Comparison of ENCODE assay signal across 8 mouse cellular contexts in the genomic region with DNA sequence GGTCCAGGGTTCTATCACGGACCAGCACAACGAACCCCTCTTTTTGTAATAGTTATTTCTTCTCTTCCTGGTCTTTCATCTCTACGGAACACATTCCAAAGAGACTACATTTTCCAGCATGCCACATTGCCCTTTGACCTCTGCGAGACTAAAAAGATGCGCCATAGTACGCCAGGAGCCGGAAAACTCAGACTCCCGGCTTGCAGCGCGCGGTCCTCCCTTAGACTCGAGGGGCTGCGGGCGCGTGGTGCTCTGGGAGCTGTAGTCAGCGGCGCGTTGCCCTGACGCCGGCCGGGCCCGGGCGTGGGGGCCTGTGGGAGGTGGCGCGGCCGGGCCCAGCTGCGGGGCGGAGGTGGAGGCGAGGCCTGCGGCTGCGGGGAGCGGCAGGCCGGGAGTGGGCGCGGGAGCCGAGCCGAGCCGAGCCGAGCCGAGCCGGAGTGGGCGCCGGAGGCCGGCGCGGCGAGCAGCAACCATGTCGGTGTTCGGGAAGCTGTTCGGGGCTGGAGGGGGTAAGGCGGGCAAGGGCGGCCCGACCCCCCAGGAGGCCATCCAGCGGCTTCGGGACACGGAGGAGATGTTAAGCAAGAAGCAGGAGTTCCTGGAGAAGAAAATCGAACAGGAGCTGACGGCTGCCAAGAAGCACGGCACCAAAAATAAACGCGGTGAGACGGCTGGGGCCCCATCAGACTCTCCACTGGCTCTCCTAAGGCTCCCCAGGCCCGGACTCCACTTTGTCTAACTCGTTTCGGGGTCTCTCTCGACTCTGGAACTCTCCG. TPM values are rescaled to one million over a fixed set of nuclear protein-coding genes. Genes with fewer than 3 reads are reported as not detected.
DNase-seq lines count a peak whose midpoint lies in the region; ATAC-seq lines count a peak whose summit lies in the region.

No protein-coding gene starts in this region.

- under 1% methylated on average over 58 of the region's 67 CpGs for WGBS in lung, embryonic 16.5 days

- DNase-seq in MEL-GATA-1-ER (ENCODE audit: extremely low read depth, low read depth), result peak; percentile 97
- peak; percentile 95 for DNase-seq in cerebellum, adult 8-10 months
- peak; percentile 97 for DNase-seq in forelimb bud, embryonic 11.5 days (ENCODE audit: low read depth, low spot score)
- peak; percentile 98 for DNase-seq in layer of hippocampus, adult 9-10 months (ENCODE audit: low spot score)
- peak; percentile 83 for DNase-seq in ovary, postnatal 10 days (ENCODE audit: low spot score)
- DNase-seq in thymus, postnatal 10 days (ENCODE audit: low spot score in 2 of 2), result peak; percentile 94 to 97

- ATAC-seq in hematopoietic stem cell, adult 5-6 weeks (replicated peaks in 1 of 2; ENCODE audit: insufficient read depth in 1 of 2, low FRiP score in 2 of 2, low TSS enrichment in 1 of 2, low read depth in 1 of 2, poor library complexity in 2 of 2, severe bottlenecking in 2 of 2), result peak; percentile 86 to 91
- ATAC-seq in lung, embryonic 16.5 days (ENCODE audit: low read depth), result peak; percentile 99

- no peaks in the 10 kb centered on the region for H3K9me3 ChIP-seq in lung, embryonic 16.5 days (ENCODE audit: control insufficient read depth, low read length)

- peak overlapping the region; percentile 82 for H3K4me2 ChIP-seq in lung, embryonic 16.5 days (ENCODE audit: low read depth, low read length)

- no peaks in the 10 kb centered on the region for H3K27me3 ChIP-seq in lung, embryonic 16.5 days (ENCODE audit: control insufficient read depth, insufficient read depth, low read depth, low read length)

- H3K27ac ChIP-seq in lung, embryonic 16.5 days (ENCODE audit: low read length), result peak overlapping the region; percentile 91

- peaks cover 18% of the 10 kb centered on the region for H3K4me1 ChIP-seq in lung, embryonic 16.5 days (replicated peaks; ENCODE audit: control insufficient read depth, insufficient read depth, low read length)

- H3K9ac ChIP-seq in lung, embryonic 16.5 days (ENCODE audit: low read length), result peak overlapping the region; percentile 98

- peak overlapping the region; percentile 87 for H3K4me3 ChIP-seq in lung, embryonic 16.5 days (ENCODE audit: low read length)

- peaks cover 6% of the 10 kb centered on the region; the same call in 1 of the 2 replicates for H3K36me3 ChIP-seq in lung, embryonic 16.5 days (ENCODE audit: control insufficient read depth, insufficient read depth, low read length)

RNA-seq across cellular contexts. Expression of a gene that starts 5.4 kb away (rescaled TPM):
- 98.4 and 114 TPM in 2 replicates for total RNA-seq in hematopoietic stem cell, adult 5-6 weeks (2017)
- polyA plus RNA-seq in lung, embryonic 16.5 days (2015; fragmentation: Nextera tagmentation; extraction: Ambion mirVana), result 19.3 and 22.6 TPM in 2 replicates

RNA-seq across cellular contexts. Expression of a gene that starts 43.7 kb away (rescaled TPM):
- not detected in 2 replicates for total RNA-seq in hematopoietic stem cell, adult 5-6 weeks (2017)
- polyA plus RNA-seq in lung, embryonic 16.5 days (2015; fragmentation: Nextera tagmentation; extraction: Ambion mirVana), result 0.48 TPM in 1 of 2 replicates, not detected in the other

RNA-seq across cellular contexts. Expression of a gene that starts 43.8 kb away (rescaled TPM):
- total RNA-seq in hematopoietic stem cell, adult 5-6 weeks (2017), result 0.69 and 1.9 TPM in 2 replicates
- 0.88 and 1.0 TPM in 2 replicates for polyA plus RNA-seq in lung, embryonic 16.5 days (2015; fragmentation: Nextera tagmentation; extraction: Ambion mirVana)

RNA-seq across cellular contexts. Expression of a gene that starts 53.4 kb away (rescaled TPM):
- 12.6 and 17.2 TPM in 2 replicates for total RNA-seq in hematopoietic stem cell, adult 5-6 weeks (2017)
- 31.4 and 33.1 TPM in 2 replicates for polyA plus RNA-seq in lung, embryonic 16.5 days (2015; fragmentation: Nextera tagmentation; extraction: Ambion mirVana)

Comparison
In these comparisons a context has a peak if more than half of its experiments do, and no peak if none do; other contexts are left out.
1. Peak in every context shown above with its lines: DNase-seq, ATAC-seq, H3K4me3 ChIP-seq and H3K27ac ChIP-seq.